Mouse (Mus musculus) megakaryocyte, embryonic 14.5 days (primary cell): ENCODE measurements around the gene Lbhd2.

Experiments
- FLI1 ChIP-seq: IDR thresholded peaks from 2 replicates; pipeline ENCODE4 v1.6.1; 2012; ENCODE audit warnings: low read length, inconsistent platforms, mixed read lengths
- GATA1 ChIP-seq: IDR thresholded peaks from 3 replicates; pipeline ENCODE4 v1.6.1; 2012; ENCODE audit warnings: mixed read lengths, low read length, inconsistent platforms, borderline replicate concordance

- TF ChIP-seq GATA1 (no peak), FLI1 (no peak)
Measured at GRCm38 (mm10) chr12:111448931-111449705, 42.5 kb downstream of the Lbhd2 start.
